Mouse (Mus musculus): ENCODE measurements around the gene Hibch. TPM values are rescaled to one million over a fixed set of nuclear protein-coding genes. Genes with fewer than 3 reads are reported as not detected.
A peak's percentile ranks its signal among the peaks of the same experiment; 100 is the strongest.

Gene Hibch
- 379 and 385 TPM in 2 replicates for polyA plus RNA-seq (2012; ENCODE audit: insufficient read depth, insufficient read length, missing spikeins)

- H3K27ac ChIP-seq (replicated peaks; ENCODE audit: low read depth, low read length): peak within 1 kb of the TSS; percentile 77
- H3K4me1 ChIP-seq (ENCODE audit: control insufficient read depth, insufficient read depth, insufficient read length, low read length): no peaks in the 10 kb centered on the region
- peak within 1 kb of the TSS; percentile 82 for H3K4me3 ChIP-seq (ENCODE audit: insufficient read depth, low read depth, low read length)
Observed at GRCm38 (mm10) chr1:52844782-52845665, at the start of gene Hibch. Gene Hibch, plus strand, starts transcription at chr1:52844929.

GRCm38 (mm10) chr1:52795927-52796326 lies 48.8 kb upstream of the Hibch start:
- no peak overlapping the region for H3K27ac ChIP-seq (replicated peaks; ENCODE audit: low read depth, low read length)
- H3K4me3 ChIP-seq (ENCODE audit: insufficient read depth, low read depth, low read length): no peak overlapping the region
- H3K4me1 ChIP-seq (ENCODE audit: control insufficient read depth, insufficient read depth, insufficient read length, low read length): peaks cover 11% of the 10 kb centered on the region

GRCm38 (mm10) chr1:52799056-52799726 lies 45.5 kb upstream of the Hibch start:
- peak overlapping the region; percentile 14 for H3K27ac ChIP-seq (replicated peaks; ENCODE audit: low read depth, low read length)
- H3K4me3 ChIP-seq (ENCODE audit: insufficient read depth, low read depth, low read length): peak overlapping the region; percentile 18; the same call in 1 of the 2 replicates
- peaks cover 12% of the 10 kb centered on the region for H3K4me1 ChIP-seq (ENCODE audit: control insufficient read depth, insufficient read depth, insufficient read length, low read length)

GRCm38 (mm10) chr1:52799772-52800171 lies 45.0 kb upstream of the Hibch start:
- Histone ChIP-seq H3K4me3 (ENCODE audit: insufficient read depth, low read depth, low read length) (no peak overlapping the region), H3K27ac (replicated peaks; ENCODE audit: low read depth, low read length) (peak overlapping the region; percentile 15; the same call in 1 of the 2 replicates), H3K4me1 (ENCODE audit: control insufficient read depth, insufficient read depth, insufficient read length, low read length) (peaks cover 12% of the 10 kb centered on the region)

GRCm38 (mm10) chr1:52800340-52800740 lies 44.4 kb upstream of the Hibch start:
- H3K4me3 ChIP-seq (ENCODE audit: insufficient read depth, low read depth, low read length): no peak overlapping the region
- peak overlapping the region; percentile 38 for H3K27ac ChIP-seq (replicated peaks; ENCODE audit: low read depth, low read length)
- H3K4me1 ChIP-seq (ENCODE audit: control insufficient read depth, insufficient read depth, insufficient read length, low read length): peaks cover 15% of the 10 kb centered on the region

GRCm38 (mm10) chr1:52801651-52802050 lies 43.1 kb upstream of the Hibch start:
- H3K4me3 ChIP-seq (ENCODE audit: insufficient read depth, low read depth, low read length): no peak overlapping the region
- H3K4me1 ChIP-seq (ENCODE audit: control insufficient read depth, insufficient read depth, insufficient read length, low read length): peaks cover 15% of the 10 kb centered on the region
- no peak overlapping the region for H3K27ac ChIP-seq (replicated peaks; ENCODE audit: low read depth, low read length)

- H3K4me3 ChIP-seq (ENCODE audit: insufficient read depth, low read depth, low read length): no peak overlapping the region
- peaks cover 15% of the 10 kb centered on the region for H3K4me1 ChIP-seq (ENCODE audit: control insufficient read depth, insufficient read depth, insufficient read length, low read length)
- H3K27ac ChIP-seq (replicated peaks; ENCODE audit: low read depth, low read length): no peak overlapping the region
Observed at GRCm38 (mm10) chr1:52802406-52802975, 42.2 kb upstream of the Hibch start.

GRCm38 (mm10) chr1:52805041-52805440 lies 39.7 kb upstream of the Hibch start:
- Histone ChIP-seq H3K27ac (replicated peaks; ENCODE audit: low read depth, low read length) (no peak overlapping the region), H3K4me1 (ENCODE audit: control insufficient read depth, insufficient read depth, insufficient read length, low read length) (peaks cover 10% of the 10 kb centered on the region), H3K4me3 (ENCODE audit: insufficient read depth, low read depth, low read length) (no peak overlapping the region)

- no peak overlapping the region for H3K4me3 ChIP-seq (ENCODE audit: insufficient read depth, low read depth, low read length)
- no peak overlapping the region for H3K27ac ChIP-seq (replicated peaks; ENCODE audit: low read depth, low read length)
- H3K4me1 ChIP-seq (ENCODE audit: control insufficient read depth, insufficient read depth, insufficient read length, low read length): peaks cover 4% of the 10 kb centered on the region; the same call in 1 of the 2 replicates
Observed at GRCm38 (mm10) chr1:52808456-52808855, 36.3 kb upstream of the Hibch start.

GRCm38 (mm10) chr1:52816232-52816891 lies 28.4 kb upstream of the Hibch start:
- H3K4me3 ChIP-seq (ENCODE audit: insufficient read depth, low read depth, low read length): peak overlapping the region; percentile 69
- H3K27ac ChIP-seq (replicated peaks; ENCODE audit: low read depth, low read length): peak overlapping the region; percentile 79

GRCm38 (mm10) chr1:52816910-52817812 lies 27.6 kb upstream of the Hibch start, which contains the start of gene Inpp1:
Gene Inpp1, minus strand, starts transcription at chr1:52817688.
- H3K27ac ChIP-seq (replicated peaks; ENCODE audit: low read depth, low read length): peak within 1 kb of the TSS; percentile 79
- peak within 1 kb of the TSS; percentile 69 for H3K4me3 ChIP-seq (ENCODE audit: insufficient read depth, low read depth, low read length)
- H3K4me1 ChIP-seq (ENCODE audit: control insufficient read depth, insufficient read depth, insufficient read length, low read length): peaks cover 8% of the 10 kb centered on the region

More at GRCm38 (mm10) chr1:52816232-52816891, 28.4 kb upstream of the Hibch start:
- H3K4me1 ChIP-seq (ENCODE audit: control insufficient read depth, insufficient read depth, insufficient read length, low read length): peaks cover 8% of the 10 kb centered on the region

GRCm38 (mm10) chr1:52817813-52818147 lies 26.9 kb upstream of the Hibch start:
- peak overlapping the region; percentile 79 for H3K27ac ChIP-seq (replicated peaks; ENCODE audit: low read depth, low read length)
- H3K4me1 ChIP-seq (ENCODE audit: control insufficient read depth, insufficient read depth, insufficient read length, low read length): peaks cover 8% of the 10 kb centered on the region
- peak overlapping the region; percentile 69 for H3K4me3 ChIP-seq (ENCODE audit: insufficient read depth, low read depth, low read length)

GRCm38 (mm10) chr1:52839099-52839498 lies 5.6 kb upstream of the Hibch start:
- H3K4me3 ChIP-seq (ENCODE audit: insufficient read depth, low read depth, low read length): no peak overlapping the region
- H3K4me1 ChIP-seq (ENCODE audit: control insufficient read depth, insufficient read depth, insufficient read length, low read length): no peaks in the 10 kb centered on the region
- H3K27ac ChIP-seq (replicated peaks; ENCODE audit: low read depth, low read length): no peak overlapping the region

- Histone ChIP-seq H3K4me1 (ENCODE audit: control insufficient read depth, insufficient read depth, insufficient read length, low read length) (no peaks in the 10 kb centered on the region), H3K4me3 (ENCODE audit: insufficient read depth, low read depth, low read length) (no peak overlapping the region), H3K27ac (replicated peaks; ENCODE audit: low read depth, low read length) (no peak overlapping the region)
Observed at GRCm38 (mm10) chr1:52844354-52844753, 375 bp upstream of the Hibch start.
